Mouse (Mus musculus) heart, postnatal 10 days (tissue): ENCODE results near the gene Syn3. TPM values are rescaled to one million over a fixed set of nuclear protein-coding genes. Genes with fewer than 3 reads are reported as not detected.

ENCODE experiments used
- DNase-seq, 2 experiments: peaks; one replicate each; pipeline ENCODE4 v3.0.0; 2021
- intact Hi-C: fragments of 180-260 bp; cut with DNase I; formaldehyde crosslinking; loops from one replicate; pipeline ENCODE4 v1.15.1; 2025
- total RNA-seq, 2 experiments: library from RNA; stranded (reverse); gene quantifications; 2 replicates each; pipeline ENCODE4 v1.2.3; 2021

The Syn3 gene
- total RNA-seq, 2 experiments from 2014 or later = 0.62 to 0.79 TPM

GRCm38 (mm10) chr10:86341589-86341988, 157.1 kb downstream of the Syn3 start:
- intact Hi-C loops = loop anchor here (1.0 kb wide), 1 partner anchor 39 kb away; no protein-coding TSS in a partner anchor
- DNase-seq = peak; percentile 86 to 90

- intact Hi-C loops = loop anchor here (1.0 kb wide), 1 partner anchor 39 kb away; no protein-coding TSS in a partner anchor
- peak in 1 of 2 experiments; percentile 50 for DNase-seq
Measured at GRCm38 (mm10) chr10:86340991-86341527, 157.6 kb downstream of the Syn3 start.

- no peak for DNase-seq
- intact Hi-C loops = no loop called here
Measured at GRCm38 (mm10) chr10:86340421-86340820, 158.3 kb downstream of the Syn3 start.

GRCm38 (mm10) chr10:86339649-86340379, 158.9 kb downstream of the Syn3 start:
- intact Hi-C loops = no loop called here
- DNase-seq = peak; percentile 96 to 97

GRCm38 (mm10) chr10:86339121-86339520, 159.6 kb downstream of the Syn3 start:
- intact Hi-C loops = no loop called here

GRCm38 (mm10) chr10:86338121-86338715, 160.5 kb downstream of the Syn3 start:
- intact Hi-C loops = no loop called here
- DNase-seq = no peak

More at GRCm38 (mm10) chr10:86339121-86339520, 159.6 kb downstream of the Syn3 start:
- DNase-seq = no peak

- no peak for DNase-seq
- intact Hi-C loops = no loop called here
Measured at GRCm38 (mm10) chr10:86337239-86337638, 161.5 kb downstream of the Syn3 start.

- no peak for DNase-seq
- intact Hi-C loops = no loop called here
Measured at GRCm38 (mm10) chr10:86336506-86336905, 162.2 kb downstream of the Syn3 start.

- no peak for DNase-seq
- intact Hi-C loops = no loop called here
Measured at GRCm38 (mm10) chr10:86334581-86334980, 164.1 kb downstream of the Syn3 start.

- intact Hi-C loops = no loop called here
Measured at GRCm38 (mm10) chr10:86332942-86333341, 165.8 kb downstream of the Syn3 start.

GRCm38 (mm10) chr10:86331681-86332281, 166.9 kb downstream of the Syn3 start:
- DNase-seq = peak; percentile 57 to 61
- intact Hi-C loops = no loop called here

More at GRCm38 (mm10) chr10:86332942-86333341, 165.8 kb downstream of the Syn3 start:
- no peak for DNase-seq

GRCm38 (mm10) chr10:86330993-86331680, 167.6 kb downstream of the Syn3 start:
- DNase-seq = no peak
- intact Hi-C loops = no loop called here

GRCm38 (mm10) chr10:86329241-86329882, 169.3 kb downstream of the Syn3 start:
- no peak for DNase-seq
- intact Hi-C loops = no loop called here

GRCm38 (mm10) chr10:86328691-86329090, 170.0 kb downstream of the Syn3 start:
- DNase-seq = no peak
- intact Hi-C loops = no loop called here

GRCm38 (mm10) chr10:86328143-86328542, 170.6 kb downstream of the Syn3 start:
- DNase-seq = no peak
- intact Hi-C loops = no loop called here

- intact Hi-C loops = no loop called here
- no peak for DNase-seq
Measured at GRCm38 (mm10) chr10:86325272-86325671, 173.4 kb downstream of the Syn3 start.

GRCm38 (mm10) chr10:86323275-86323994, 175.3 kb downstream of the Syn3 start:
- DNase-seq = no peak
- intact Hi-C loops = no loop called here

GRCm38 (mm10) chr10:86322006-86322405, 176.7 kb downstream of the Syn3 start:
- intact Hi-C loops = no loop called here
- DNase-seq = no peak

- intact Hi-C loops = no loop called here
- DNase-seq = peak; percentile 52 to 54
Measured at GRCm38 (mm10) chr10:86321194-86321593, 177.5 kb downstream of the Syn3 start.

- DNase-seq = no peak
- intact Hi-C loops = no loop called here
Measured at GRCm38 (mm10) chr10:86320204-86320603, 178.5 kb downstream of the Syn3 start.
